ENCODE assay signal across 8 mouse cellular contexts in the genomic region with DNA sequence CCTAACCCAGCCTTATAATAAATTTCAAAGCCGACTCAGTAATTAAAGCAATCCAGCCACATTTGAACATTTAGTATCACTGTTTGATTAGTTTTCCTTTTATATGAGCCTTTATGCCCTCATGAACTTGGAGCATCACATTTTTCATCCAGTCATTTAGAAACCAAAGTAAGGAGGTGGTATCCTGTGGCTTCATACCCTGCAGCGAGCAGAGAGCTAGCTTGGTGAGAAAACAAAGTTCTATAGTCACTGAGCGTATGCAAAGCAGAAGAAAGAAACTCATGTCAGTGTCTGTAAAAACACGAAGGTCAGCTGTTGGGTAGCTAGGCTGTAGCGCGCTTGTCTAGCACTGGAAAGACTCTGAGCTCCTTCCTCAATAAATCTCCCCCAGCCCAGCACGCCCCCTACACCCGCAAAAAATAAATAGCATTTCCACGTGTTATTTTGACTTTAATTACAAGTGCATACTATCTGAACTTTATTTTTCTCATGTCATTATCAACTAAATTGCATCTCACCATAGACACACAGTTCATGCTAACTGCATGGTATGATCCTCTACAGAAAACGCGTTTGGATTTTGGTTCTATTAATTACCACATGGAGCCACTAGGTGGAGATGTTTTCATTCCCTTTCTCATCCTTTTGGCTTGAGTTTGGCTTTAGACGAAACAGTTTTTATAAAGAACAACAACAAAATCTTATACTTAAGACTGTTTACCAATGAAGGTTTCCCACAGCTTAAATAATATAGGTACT. TPM values are rescaled to one million over a fixed set of nuclear protein-coding genes. Genes with fewer than 3 reads are reported as not detected.
DNase-seq lines count a peak whose midpoint lies in the region; ATAC-seq lines count a peak whose summit lies in the region.

No protein-coding gene starts in this region.

- peak; percentile 74 for ATAC-seq in inflammation-experienced regulatory T-cells, adult 6 months

- DNase-seq in layer of hippocampus, adult 11-12 months (ENCODE audit: low spot score): peak; percentile 47
- DNase-seq in layer of hippocampus, adult 9-11 months: no peak
- DNase-seq in ES-CJ7 (ENCODE audit: low read depth, low spot score): peak; percentile 49
- peak; percentile 58 for DNase-seq in ZHBTc4 (ENCODE audit: low read depth, low spot score)
- peak; percentile 83 for DNase-seq in retina, embryonic 14.5 days (ENCODE audit: low spot score)
- no peak for DNase-seq in frontal cortex, postnatal 10 days (ENCODE audit: low spot score in 2 of 2)
- no peak for DNase-seq in ovary, postnatal 36 days (ENCODE audit: low spot score)

RNA-seq across cellular contexts. Expression of a gene that starts 13.2 kb away (rescaled TPM):
- 10 to 100 TPM; 46.2 to 64.8 (median 46.9) TPM for polyA plus RNA-seq in inflammation-experienced regulatory T-cells, adult 6 months (2017; shearing (Covaris generic))

RNA-seq across cellular contexts. Expression of a gene that starts 46.8 kb away (rescaled TPM):
- polyA plus RNA-seq in inflammation-experienced regulatory T-cells, adult 6 months (2017; shearing (Covaris generic)): 100 to 1,000 TPM; 249 to 393 (median 268) TPM

Comparison
In these comparisons a context has a peak if more than half of its experiments do, and no peak if none do; other contexts are left out.
1. DNase-seq: peak in layer of hippocampus, adult 11-12 months (single experiment), ES-CJ7 (single experiment), ZHBTc4 (single experiment) and retina, embryonic 14.5 days (single experiment); none in layer of hippocampus, adult 9-11 months (single experiment), frontal cortex, postnatal 10 days (0 of 2) and ovary, postnatal 36 days (single experiment).